In genomic region chr6:128838342-128839265, GRCm38 (mm10) we compare ENCODE assay signal across 8 mouse cellular contexts. TPM values are rescaled to one million over a fixed set of nuclear protein-coding genes. Genes with fewer than 3 reads are reported as not detected.
DNase-seq lines count a peak whose midpoint lies in the region; ATAC-seq lines count a peak whose summit lies in the region.

No protein-coding gene starts in this region.

- H3K9me3 ChIP-seq in heart, embryonic 13.5 days: no peaks in the 10 kb centered on the region
- no peaks in the 10 kb centered on the region for H3K9me3 ChIP-seq in liver, embryonic 12.5 days (replicated peaks)
- no peaks in the 10 kb centered on the region for H3K9me3 ChIP-seq in stomach, embryonic 15.5 days

- H3K36me3 ChIP-seq in heart, embryonic 13.5 days: no peaks in the 10 kb centered on the region
- H3K36me3 ChIP-seq in liver, embryonic 12.5 days: no peaks in the 10 kb centered on the region
- H3K36me3 ChIP-seq in stomach, embryonic 15.5 days: no peaks in the 10 kb centered on the region

- peak; percentile 39 for ATAC-seq in CD4-positive, CD25-positive, alpha-beta regulatory T cell, adult 4 months
- ATAC-seq in erythroid progenitor cell, adult 5-6 weeks (replicated peaks; ENCODE audit: low FRiP score, poor library complexity, severe bottlenecking): peak; percentile 44
- peak; percentile 56; the same call in 1 of the 2 replicates for ATAC-seq in heart, embryonic 13.5 days (ENCODE audit: extremely low read depth, insufficient number of reproducible peaks, low FRiP score, low TSS enrichment)
- ATAC-seq in liver, embryonic 12.5 days: peak; percentile 79
- ATAC-seq in stomach, embryonic 15.5 days (ENCODE audit: insufficient read depth, low FRiP score, low read depth): peak; percentile 72

- 0 out of 2 replicates have a peak, but pooled peaks cover 2% of the 10 kb centered on the region for H3K4me1 ChIP-seq in brown adipose tissue, adult 24 weeks (ENCODE audit: control insufficient read depth, insufficient read depth, insufficient read length, low read length)
- peaks cover 25% of the 10 kb centered on the region for H3K4me1 ChIP-seq in heart, embryonic 13.5 days
- peaks cover 49% of the 10 kb centered on the region for H3K4me1 ChIP-seq in liver, embryonic 12.5 days
- peaks cover 17% of the 10 kb centered on the region for H3K4me1 ChIP-seq in stomach, embryonic 15.5 days

- peak overlapping the region; percentile 95 for H3K4me3 ChIP-seq in brown adipose tissue, adult 24 weeks (ENCODE audit: insufficient read depth, low read depth, low read length)
- peak overlapping the region; percentile 70 for H3K4me3 ChIP-seq in heart, embryonic 13.5 days
- H3K4me3 ChIP-seq in liver, embryonic 12.5 days: peak overlapping the region; percentile 80
- peak overlapping the region; percentile 63 for H3K4me3 ChIP-seq in stomach, embryonic 15.5 days (replicated peaks)

- H3K9ac ChIP-seq in heart, embryonic 13.5 days: peak overlapping the region; percentile 94
- peak overlapping the region; percentile 81 for H3K9ac ChIP-seq in liver, embryonic 12.5 days
- H3K9ac ChIP-seq in stomach, embryonic 15.5 days: peak overlapping the region; percentile 52

- under 1% methylated on average over 49 of the region's 49 CpGs for WGBS in heart, embryonic 13.5 days
- under 1% methylated on average over 49 of the region's 49 CpGs for WGBS in liver, embryonic 12.5 days (ENCODE audit: insufficient replicate concordance)
- WGBS in stomach, embryonic 15.5 days: under 1% methylated on average over 49 of the region's 49 CpGs

- H3K4me2 ChIP-seq in heart, embryonic 13.5 days: peak overlapping the region; percentile 89
- peak overlapping the region; percentile 86 for H3K4me2 ChIP-seq in liver, embryonic 12.5 days
- peak overlapping the region; percentile 80 for H3K4me2 ChIP-seq in stomach, embryonic 15.5 days

- H3K27ac ChIP-seq in brown adipose tissue, adult 24 weeks (replicated peaks; ENCODE audit: low read depth, low read length): peak overlapping the region; percentile 97
- H3K27ac ChIP-seq in heart, embryonic 13.5 days (replicated peaks): peak overlapping the region; percentile 92
- peak overlapping the region; percentile 86 for H3K27ac ChIP-seq in liver, embryonic 12.5 days
- peak overlapping the region; percentile 95 for H3K27ac ChIP-seq in stomach, embryonic 15.5 days

- peak; percentile 90 for DNase-seq in kidney, postnatal 10 days
- DNase-seq in neural tube, embryonic 10.5 days (ENCODE audit: extremely low spot score, low spot score): peak; percentile 91

- H3K27me3 ChIP-seq in heart, embryonic 13.5 days (replicated peaks): no peaks in the 10 kb centered on the region
- no peaks in the 10 kb centered on the region for H3K27me3 ChIP-seq in liver, embryonic 12.5 days (replicated peaks)
- H3K27me3 ChIP-seq in stomach, embryonic 15.5 days (replicated peaks): no peaks in the 10 kb centered on the region

RNA-seq across cellular contexts. Expression of gene Klrb1b, which starts 12.5 kb away (rescaled TPM):
- not detected for polyA plus RNA-seq in CD4-positive, CD25-positive, alpha-beta regulatory T cell, adult 4 months (2017; shearing (Covaris generic))
- 1.2 TPM in 1 of 2 replicates, not detected in the other for polyA plus RNA-seq in brown adipose tissue, adult 24 weeks (2012; ENCODE audit: insufficient read depth, insufficient read length, missing spikeins)
- 2.9 TPM in 1 of 2 replicates, not detected in the other for total RNA-seq in erythroid progenitor cell, adult 5-6 weeks (2015; ENCODE audit: low replicate concordance)
- not detected in 2 replicates for total RNA-seq in erythroid progenitor cell, adult 5-6 weeks (2017; ENCODE audit: low replicate concordance)
- not detected in 2 replicates for polyA plus RNA-seq in heart, embryonic 13.5 days (2015; fragmentation: Nextera tagmentation; extraction: Ambion mirVana)
- not detected in 2 replicates for polyA plus RNA-seq in liver, embryonic 12.5 days (2016; fragmentation: Nextera tagmentation; extraction: Ambion mirVana)
- polyA plus RNA-seq in stomach, embryonic 15.5 days (2015; fragmentation: Nextera tagmentation; extraction: Ambion mirVana): 0.35 and 0.60 TPM in 2 replicates

RNA-seq across cellular contexts. Expression of gene Gm44511, which starts 12.5 kb away (rescaled TPM):
- not detected for polyA plus RNA-seq in CD4-positive, CD25-positive, alpha-beta regulatory T cell, adult 4 months (2017; shearing (Covaris generic))
- polyA plus RNA-seq in brown adipose tissue, adult 24 weeks (2012; ENCODE audit: insufficient read depth, insufficient read length, missing spikeins): not detected in 2 replicates
- total RNA-seq in erythroid progenitor cell, adult 5-6 weeks (2015; ENCODE audit: low replicate concordance): not detected in 2 replicates
- total RNA-seq in erythroid progenitor cell, adult 5-6 weeks (2017; ENCODE audit: low replicate concordance): not detected in 2 replicates
- polyA plus RNA-seq in heart, embryonic 13.5 days (2015; fragmentation: Nextera tagmentation; extraction: Ambion mirVana): not detected in 2 replicates
- polyA plus RNA-seq in liver, embryonic 12.5 days (2016; fragmentation: Nextera tagmentation; extraction: Ambion mirVana): not detected in 2 replicates
- 0.21 TPM in 1 of 2 replicates, not detected in the other for polyA plus RNA-seq in stomach, embryonic 15.5 days (2015; fragmentation: Nextera tagmentation; extraction: Ambion mirVana)

RNA-seq across cellular contexts. Expression of gene Clec2i, which starts 48.8 kb away (rescaled TPM):
- polyA plus RNA-seq in CD4-positive, CD25-positive, alpha-beta regulatory T cell, adult 4 months (2017; shearing (Covaris generic)): 100 to 1,000 TPM in 1 of 2 experiments, 10 to 100 TPM in 1; 98.3 to 104 TPM
- polyA plus RNA-seq in brown adipose tissue, adult 24 weeks (2012; ENCODE audit: insufficient read depth, insufficient read length, missing spikeins): 0.83 TPM in 1 of 2 replicates, not detected in the other
- 3.2 and 4.6 TPM in 2 replicates for total RNA-seq in erythroid progenitor cell, adult 5-6 weeks (2015; ENCODE audit: low replicate concordance)
- total RNA-seq in erythroid progenitor cell, adult 5-6 weeks (2017; ENCODE audit: low replicate concordance): 7.7 and 13.5 TPM in 2 replicates
- polyA plus RNA-seq in heart, embryonic 13.5 days (2015; fragmentation: Nextera tagmentation; extraction: Ambion mirVana): not detected in 2 replicates
- polyA plus RNA-seq in liver, embryonic 12.5 days (2016; fragmentation: Nextera tagmentation; extraction: Ambion mirVana): 0.06 TPM in 1 of 2 replicates, not detected in the other
- 0.34 and 0.45 TPM in 2 replicates for polyA plus RNA-seq in stomach, embryonic 15.5 days (2015; fragmentation: Nextera tagmentation; extraction: Ambion mirVana)

RNA-seq across cellular contexts. Expression of gene Klrb1c, which starts 49.6 kb away (rescaled TPM):
- 1 to 10 TPM; 2.5 to 3.5 TPM for polyA plus RNA-seq in CD4-positive, CD25-positive, alpha-beta regulatory T cell, adult 4 months (2017; shearing (Covaris generic))
- not detected in 2 replicates for polyA plus RNA-seq in brown adipose tissue, adult 24 weeks (2012; ENCODE audit: insufficient read depth, insufficient read length, missing spikeins)
- total RNA-seq in erythroid progenitor cell, adult 5-6 weeks (2015; ENCODE audit: low replicate concordance): 10.5 TPM in 1 of 2 replicates, not detected in the other
- total RNA-seq in erythroid progenitor cell, adult 5-6 weeks (2017; ENCODE audit: low replicate concordance): 1.3 and 1.5 TPM in 2 replicates
- 0.15 TPM in 1 of 2 replicates, not detected in the other for polyA plus RNA-seq in heart, embryonic 13.5 days (2015; fragmentation: Nextera tagmentation; extraction: Ambion mirVana)
- 0.10 TPM in 1 of 2 replicates, not detected in the other for polyA plus RNA-seq in liver, embryonic 12.5 days (2016; fragmentation: Nextera tagmentation; extraction: Ambion mirVana)
- polyA plus RNA-seq in stomach, embryonic 15.5 days (2015; fragmentation: Nextera tagmentation; extraction: Ambion mirVana): 0.12 and 0.23 TPM in 2 replicates

RNA-seq across cellular contexts. Expression of gene BC035044, which starts 52.3 kb away (rescaled TPM):
- 1 to 10 TPM; 2.1 to 3.6 TPM for polyA plus RNA-seq in CD4-positive, CD25-positive, alpha-beta regulatory T cell, adult 4 months (2017; shearing (Covaris generic))
- not detected in 2 replicates for polyA plus RNA-seq in brown adipose tissue, adult 24 weeks (2012; ENCODE audit: insufficient read depth, insufficient read length, missing spikeins)
- 10.1 and 21.4 TPM in 2 replicates for total RNA-seq in erythroid progenitor cell, adult 5-6 weeks (2015; ENCODE audit: low replicate concordance)
- 19.9 and 20.8 TPM in 2 replicates for total RNA-seq in erythroid progenitor cell, adult 5-6 weeks (2017; ENCODE audit: low replicate concordance)
- 0.45 and 0.60 TPM in 2 replicates for polyA plus RNA-seq in heart, embryonic 13.5 days (2015; fragmentation: Nextera tagmentation; extraction: Ambion mirVana)
- 6.3 and 6.4 TPM in 2 replicates for polyA plus RNA-seq in liver, embryonic 12.5 days (2016; fragmentation: Nextera tagmentation; extraction: Ambion mirVana)
- 1.6 TPM in 2 replicates for polyA plus RNA-seq in stomach, embryonic 15.5 days (2015; fragmentation: Nextera tagmentation; extraction: Ambion mirVana)

Comparison
In these comparisons a context has a peak if more than half of its experiments do, and no peak if none do; other contexts are left out.
1. Peak in every context shown above with its lines: DNase-seq, ATAC-seq, H3K4me3 ChIP-seq and H3K27ac ChIP-seq.
2. RNA of gene Clec2i, which starts 48.8 kb away (polyA plus RNA-seq): 98.3 to 104 TPM in CD4-positive, CD25-positive, alpha-beta regulatory T cell, adult 4 months; 0.34 to 0.45 TPM in stomach, embryonic 15.5 days, 0.83 TPM in brown adipose tissue, adult 24 weeks, 0.06 TPM in liver, embryonic 12.5 days and not detected in heart, embryonic 13.5 days; every median in the first group is over 10 times any median in the second.